Mouse (Mus musculus) testis, adult 2 months (tissue): ENCODE results near the gene Slc39a13.

ENCODE experiments used
- CTCF ChIP-seq: fragments of 200-500 bp; IDR thresholded peaks from 2 replicates; pipeline ENCODE4 v1.5.1; 2012; ENCODE audit warnings: low read depth, mild to moderate bottlenecking, inconsistent platforms, low read length, moderate library complexity; ENCODE audit not compliant: control insufficient read depth, insufficient read depth, insufficient replicate concordance
- POLR2A ChIP-seq: fragments of 200-500 bp; IDR thresholded peaks from 2 replicates; pipeline ENCODE4 v1.6.1; 2012; ENCODE audit warnings: low read depth, mild to moderate bottlenecking, inconsistent platforms, low read length, moderate library complexity; ENCODE audit not compliant: control insufficient read depth

- TF ChIP-seq POLR2A: no peak; the same call in 1 of the 2 replicates
- no peak for TF ChIP-seq CTCF
These were observed 764 bp downstream of the Slc39a13 start for GRCm38 (mm10) chr2:91069306-91070000.
